Mouse (Mus musculus) adipose tissue, adult 10 weeks (tissue): ENCODE measurements around the gene Slc6a15. TPM values are rescaled to one million over a fixed set of nuclear protein-coding genes. Genes with fewer than 3 reads are reported as not detected.

Experiments
- polyA plus RNA-seq: library from polyadenylated mRNA; stranded (reverse); fragments of 350-450 nt; fragmentation: Illumina TruSeq; extraction: RNeasy Lipid Tissue Mini Kit (QIAGEN cat#74804); gene quantifications from one replicate; pipeline ENCODE4 v1.2.3, GENCODE M21; 2014; ENCODE audit warnings: low read depth, low replicate concordance

Gene Slc6a15
- polyA plus RNA-seq, result 3.3 TPM

GRCm38 (mm10) chr10:103367371-103368295 lies at the start of gene Slc6a15:
Gene Slc6a15 (plus strand): TSS chr10:103367783.

Other genes starting within 250 kb of the Slc6a15 start
- 2.0 TPM for gene Lrriq1, start 131.5 kb upstream of the Slc6a15 start, polyA plus RNA-seq